Mouse (Mus musculus): ENCODE measurements around the gene Ccdc169. TPM values are rescaled to one million over a fixed set of nuclear protein-coding genes. Genes with fewer than 3 reads are reported as not detected.

Ccdc169 gene
- polyA plus RNA-seq, 1 experiment from 2014 or later, result 0.20 TPM

GRCm38 (mm10) chr3:55096655-55097005 lies 40.5 kb upstream of the Ccdc169 start:
- no peak overlapping the region for H3K9ac ChIP-seq (ENCODE audit: low read depth, low read length)
- H3K4me2 ChIP-seq (ENCODE audit: low read length), result no peak overlapping the region
- no peaks in the 10 kb centered on the region for H3K4me1 ChIP-seq (replicated peaks; ENCODE audit: insufficient read depth, low read length)
- DNase-seq (ENCODE audit: low spot score), result no peak
- H3K36me3 ChIP-seq (ENCODE audit: insufficient read depth, low read length), result no peaks in the 10 kb centered on the region
- ATAC-seq (replicated peaks; ENCODE audit: low FRiP score, low read depth), result no peak
- no peak overlapping the region for H3K4me3 ChIP-seq (replicated peaks; ENCODE audit: low read depth, low read length)
- H3K9me3 ChIP-seq (replicated peaks; ENCODE audit: low read length), result no peaks in the 10 kb centered on the region
- H3K27ac ChIP-seq, result peak overlapping the region; percentile 64
- H3K27me3 ChIP-seq (ENCODE audit: insufficient read depth, low read length), result no peaks in the 10 kb centered on the region
- no peak for TF ChIP-seq CTCF (IDR thresholded peaks at IDR 0.05; ENCODE audit: low read depth)
- WGBS, result 78% methylated on average over 2 of the region's 2 CpGs

- no peaks in the 10 kb centered on the region for H3K27me3 ChIP-seq (ENCODE audit: insufficient read depth, low read length)
- no peak for TF ChIP-seq CTCF (IDR thresholded peaks at IDR 0.05; ENCODE audit: low read depth)
- H3K27ac ChIP-seq, result no peak overlapping the region
- H3K9me3 ChIP-seq (replicated peaks; ENCODE audit: low read length), result no peaks in the 10 kb centered on the region
- no peak overlapping the region for H3K9ac ChIP-seq (ENCODE audit: low read depth, low read length)
- no peak for ATAC-seq (replicated peaks; ENCODE audit: low FRiP score, low read depth)
- H3K36me3 ChIP-seq (ENCODE audit: insufficient read depth, low read length), result no peaks in the 10 kb centered on the region
- H3K4me1 ChIP-seq (replicated peaks; ENCODE audit: insufficient read depth, low read length), result no peaks in the 10 kb centered on the region
- DNase-seq (ENCODE audit: low spot score), result no peak
- 89% methylated on average over 2 of the region's 2 CpGs for WGBS
- H3K4me2 ChIP-seq (ENCODE audit: low read length), result no peak overlapping the region
- H3K4me3 ChIP-seq (replicated peaks; ENCODE audit: low read depth, low read length), result no peak overlapping the region
Measured at GRCm38 (mm10) chr3:55097186-55097585, 40.0 kb upstream of the Ccdc169 start.

- Histone ChIP-seq H3K9ac (ENCODE audit: low read depth, low read length) (no peak overlapping the region), H3K4me3 (replicated peaks; ENCODE audit: low read depth, low read length) (no peak overlapping the region), H3K4me2 (ENCODE audit: low read length) (no peak overlapping the region), H3K27me3 (ENCODE audit: insufficient read depth, low read length) (no peaks in the 10 kb centered on the region), H3K9me3 (replicated peaks; ENCODE audit: low read length) (no peaks in the 10 kb centered on the region), H3K4me1 (replicated peaks; ENCODE audit: insufficient read depth, low read length) (no peaks in the 10 kb centered on the region), H3K36me3 (ENCODE audit: insufficient read depth, low read length) (no peaks in the 10 kb centered on the region), H3K27ac (no peak overlapping the region)
- no peak for TF ChIP-seq CTCF (IDR thresholded peaks at IDR 0.05; ENCODE audit: low read depth)
- ATAC-seq (replicated peaks; ENCODE audit: low FRiP score, low read depth), result no peak
- no peak for DNase-seq (ENCODE audit: low spot score)
- 86% methylated on average over 2 of the region's 2 CpGs for WGBS
Measured at GRCm38 (mm10) chr3:55098014-55098413, 39.1 kb upstream of the Ccdc169 start.

GRCm38 (mm10) chr3:55098990-55099389 lies 38.1 kb upstream of the Ccdc169 start:
- no peaks in the 10 kb centered on the region for H3K27me3 ChIP-seq (ENCODE audit: insufficient read depth, low read length)
- ATAC-seq (replicated peaks; ENCODE audit: low FRiP score, low read depth) (no peak), DNase-seq (ENCODE audit: low spot score) (no peak)
- H3K9me3 ChIP-seq (replicated peaks; ENCODE audit: low read length), result no peaks in the 10 kb centered on the region
- TF ChIP-seq CTCF (IDR thresholded peaks at IDR 0.05; ENCODE audit: low read depth), result no peak
- H3K4me2 ChIP-seq (ENCODE audit: low read length), result no peak overlapping the region
- no peak overlapping the region for H3K9ac ChIP-seq (ENCODE audit: low read depth, low read length)
- no peaks in the 10 kb centered on the region for H3K4me1 ChIP-seq (replicated peaks; ENCODE audit: insufficient read depth, low read length)
- 69% methylated on average over 11 of the region's 11 CpGs for WGBS
- H3K36me3 ChIP-seq (ENCODE audit: insufficient read depth, low read length), result no peaks in the 10 kb centered on the region
- H3K27ac ChIP-seq, result no peak overlapping the region
- H3K4me3 ChIP-seq (replicated peaks; ENCODE audit: low read depth, low read length), result no peak overlapping the region

DNA sequence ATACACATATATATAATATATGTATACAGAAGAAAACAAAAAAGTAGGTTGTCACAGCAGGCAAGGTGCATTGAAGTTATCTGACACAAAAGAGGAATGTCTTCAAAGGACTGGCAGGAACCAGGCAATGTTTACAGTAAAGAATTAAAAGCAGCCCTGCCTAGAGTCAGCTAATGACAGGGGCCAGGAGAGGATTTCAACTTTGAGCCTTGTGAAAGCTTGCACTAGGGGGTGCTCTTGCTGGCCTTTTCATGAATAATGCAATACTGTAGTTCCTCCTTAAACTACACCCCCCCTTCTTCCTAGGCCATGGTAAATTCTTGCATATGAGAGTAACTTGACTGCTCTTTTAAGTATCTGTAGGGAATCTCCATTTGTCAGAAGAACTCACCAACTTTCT lies 36.0 kb upstream of the Ccdc169 start:
- Histone ChIP-seq H3K4me3 (replicated peaks; ENCODE audit: low read depth, low read length) (no peak overlapping the region), H3K27me3 (ENCODE audit: insufficient read depth, low read length) (no peaks in the 10 kb centered on the region), H3K36me3 (ENCODE audit: insufficient read depth, low read length) (no peaks in the 10 kb centered on the region), H3K4me2 (ENCODE audit: low read length) (no peak overlapping the region), H3K4me1 (replicated peaks; ENCODE audit: insufficient read depth, low read length) (no peaks in the 10 kb centered on the region), H3K9me3 (replicated peaks; ENCODE audit: low read length) (no peaks in the 10 kb centered on the region), H3K9ac (ENCODE audit: low read depth, low read length) (no peak overlapping the region), H3K27ac (no peak overlapping the region)
- ATAC-seq (replicated peaks; ENCODE audit: low FRiP score, low read depth) (no peak), DNase-seq (ENCODE audit: low spot score) (no peak)
- peak; percentile 11; the same call in 1 of the 2 replicates for TF ChIP-seq CTCF (IDR thresholded peaks at IDR 0.05; ENCODE audit: low read depth)

- ATAC-seq (replicated peaks; ENCODE audit: low FRiP score, low read depth), result peak; percentile 69
- Histone ChIP-seq H3K9me3 (replicated peaks; ENCODE audit: low read length) (no peaks in the 10 kb centered on the region), H3K4me1 (replicated peaks; ENCODE audit: insufficient read depth, low read length) (no peaks in the 10 kb centered on the region), H3K4me3 (replicated peaks; ENCODE audit: low read depth, low read length) (no peak overlapping the region), H3K36me3 (ENCODE audit: insufficient read depth, low read length) (no peaks in the 10 kb centered on the region), H3K9ac (ENCODE audit: low read depth, low read length) (no peak overlapping the region), H3K4me2 (ENCODE audit: low read length) (no peak overlapping the region), H3K27me3 (ENCODE audit: insufficient read depth, low read length) (no peaks in the 10 kb centered on the region), H3K27ac (no peak overlapping the region)
- WGBS, result 58% methylated on average over 14 of the region's 14 CpGs
- DNase-seq (ENCODE audit: low spot score), result peak; percentile 39
- no peak for TF ChIP-seq CTCF (IDR thresholded peaks at IDR 0.05; ENCODE audit: low read depth)
Measured at GRCm38 (mm10) chr3:55105372-55106023, 31.6 kb upstream of the Ccdc169 start.

DNA sequence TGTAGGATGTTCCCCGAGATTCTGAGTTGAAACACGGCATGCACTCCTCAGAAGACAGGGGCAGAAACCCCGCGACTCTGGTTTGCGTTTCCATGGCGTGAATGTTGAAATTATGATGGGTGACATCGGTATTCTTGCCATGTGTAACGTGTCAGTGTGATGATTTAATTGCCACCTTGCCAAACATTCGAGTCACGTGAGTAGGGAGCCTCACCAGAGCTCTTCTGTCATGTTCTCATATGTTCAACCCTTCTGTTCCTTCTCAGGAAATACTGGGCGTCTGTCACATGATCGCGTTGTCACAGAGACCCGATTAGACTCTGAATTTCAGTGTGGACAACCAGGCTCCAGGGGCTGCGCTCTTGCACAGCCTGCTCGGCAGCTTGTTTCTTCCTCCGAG lies 31.1 kb upstream of the Ccdc169 start:
- no peak for ATAC-seq (replicated peaks; ENCODE audit: low FRiP score, low read depth)
- Histone ChIP-seq H3K4me3 (replicated peaks; ENCODE audit: low read depth, low read length) (no peak overlapping the region), H3K4me2 (ENCODE audit: low read length) (no peak overlapping the region), H3K36me3 (ENCODE audit: insufficient read depth, low read length) (no peaks in the 10 kb centered on the region), H3K27ac (no peak overlapping the region), H3K9me3 (replicated peaks; ENCODE audit: low read length) (no peaks in the 10 kb centered on the region), H3K4me1 (replicated peaks; ENCODE audit: insufficient read depth, low read length) (no peaks in the 10 kb centered on the region), H3K9ac (ENCODE audit: low read depth, low read length) (no peak overlapping the region), H3K27me3 (ENCODE audit: insufficient read depth, low read length) (no peaks in the 10 kb centered on the region)
- no peak for TF ChIP-seq CTCF (IDR thresholded peaks at IDR 0.05; ENCODE audit: low read depth)
- DNase-seq (ENCODE audit: low spot score), result no peak
- 87% methylated on average over 17 of the region's 17 CpGs for WGBS

Data from kidney, postnatal 0 days (tissue).